Mouse (Mus musculus) c-Kit-positive CD71-negative TER-119-negative erythroid progenitor cells, embryonic 14.5 days (primary cell): Measurements from ENCODE around the gene Klhdc4.

Experiments
- DNase-seq: peaks from one replicate; pipeline ENCODE4 v3.0.0-alpha.2; 2013; ENCODE audit warnings: low read depth

The Klhdc4 gene

DNA sequence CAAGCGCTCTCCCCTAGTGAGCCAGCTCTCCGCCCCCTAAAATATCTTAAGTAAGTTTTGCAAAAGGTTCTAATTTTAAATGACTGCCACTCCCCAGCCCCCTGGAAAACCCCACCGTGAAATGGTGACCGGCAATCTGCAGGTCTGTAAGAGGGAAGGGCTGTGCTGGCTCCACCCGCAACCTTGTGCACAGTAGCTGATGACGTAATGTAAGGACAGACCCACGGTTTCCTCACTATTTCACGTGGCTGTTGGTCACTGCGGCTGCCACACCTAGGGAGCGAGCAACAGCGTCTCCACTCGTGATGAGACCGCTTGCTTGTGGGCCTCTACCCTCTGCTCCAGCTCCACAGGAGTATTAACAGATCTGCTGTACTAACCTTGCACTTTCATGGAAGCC is 23.2 kb downstream of the Klhdc4 start:
- no peak for DNase-seq

GRCm38 (mm10) chr8:121804829-121805228 is 24.5 kb downstream of the Klhdc4 start:
- no peak for DNase-seq

- DNase-seq, result no peak
Measured at GRCm38 (mm10) chr8:121798401-121798800, 31.0 kb downstream of the Klhdc4 start.

GRCm38 (mm10) chr8:121796406-121796805 is 33.0 kb downstream of the Klhdc4 start:
- no peak for DNase-seq

DNA sequence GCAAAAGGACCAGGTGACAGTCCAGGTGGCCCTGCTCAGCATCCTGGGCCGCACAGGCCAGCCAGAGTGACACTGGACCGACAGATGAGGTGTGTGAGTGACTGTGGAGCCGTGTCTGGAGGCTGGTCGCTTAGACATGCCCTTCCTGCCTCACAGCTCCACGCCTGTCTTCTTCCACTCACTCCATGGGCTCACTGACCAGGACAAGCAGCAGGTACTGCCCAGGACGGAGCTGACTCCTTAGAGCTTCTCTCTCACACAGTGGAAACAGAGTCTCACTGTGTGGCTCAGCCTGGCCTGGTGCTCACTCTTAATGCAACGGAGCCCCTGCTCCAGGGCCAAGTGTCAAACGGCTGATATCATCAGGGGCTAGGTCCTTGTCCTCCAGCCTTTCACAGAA is 33.9 kb downstream of the Klhdc4 start:
- no peak for DNase-seq

DNA sequence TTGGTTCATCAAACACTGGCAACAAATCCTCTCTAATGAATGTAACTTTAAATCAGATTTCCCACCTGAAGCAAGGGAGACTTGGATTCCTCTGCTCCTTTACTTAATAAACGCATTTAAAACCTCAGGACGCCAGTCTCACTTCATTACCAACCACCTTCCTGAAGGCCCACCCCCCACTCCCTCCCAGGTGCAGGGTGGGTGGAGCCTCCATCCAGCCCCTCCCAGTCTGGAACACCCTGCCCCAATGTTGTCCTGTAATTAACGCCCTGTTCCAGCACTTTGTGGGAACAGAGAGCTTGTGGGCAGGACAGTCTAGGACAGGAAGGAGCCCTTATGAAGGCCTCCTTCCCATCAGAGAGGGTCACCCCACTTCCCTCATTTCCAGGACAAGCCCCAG is 35.2 kb downstream of the Klhdc4 start:
- DNase-seq, result no peak

DNA sequence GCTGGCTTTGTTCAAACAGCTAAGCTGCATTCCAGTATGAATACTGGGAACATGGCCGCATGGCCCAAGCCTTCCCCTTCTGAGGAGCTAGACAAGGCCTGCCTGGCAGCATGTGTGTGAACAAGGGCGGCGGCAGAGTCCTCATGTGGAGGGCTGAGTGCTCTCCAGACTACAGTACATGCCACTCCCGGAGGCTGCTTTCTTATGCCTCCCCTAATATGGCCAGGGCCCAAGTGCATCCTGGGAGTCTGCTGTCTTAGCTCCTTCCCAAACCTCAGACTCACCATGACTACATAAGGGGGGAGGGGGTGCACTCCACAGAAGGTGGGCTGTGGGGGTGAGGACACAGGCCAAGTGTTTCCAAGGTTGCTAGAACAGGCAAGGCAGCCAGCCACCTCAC is 36.7 kb downstream of the Klhdc4 start:
- DNase-seq, result no peak

DNA sequence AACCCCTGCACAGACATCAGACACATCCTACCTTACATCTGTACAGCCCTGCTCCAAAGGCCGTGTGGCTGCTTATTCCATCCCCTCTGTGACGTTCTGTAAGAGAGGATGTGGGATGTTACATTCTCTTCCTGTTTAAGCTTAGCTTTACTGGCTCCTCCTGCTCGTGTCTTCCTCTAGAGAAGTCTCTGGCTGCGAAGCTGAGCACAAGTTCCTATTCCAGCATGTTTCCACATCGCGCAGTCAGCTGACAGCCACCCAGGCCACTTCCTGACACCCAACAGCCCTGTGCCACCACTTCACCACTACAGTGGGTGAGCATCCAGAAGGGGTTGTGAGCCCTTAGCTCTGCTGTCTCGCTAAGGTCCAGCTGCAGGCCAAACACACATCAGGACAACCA is 37.2 kb downstream of the Klhdc4 start:
- no peak for DNase-seq

GRCm38 (mm10) chr8:121788786-121789185 is 40.6 kb downstream of the Klhdc4 start:
- DNase-seq, result no peak

GRCm38 (mm10) chr8:121786542-121786941 is 42.8 kb downstream of the Klhdc4 start:
- DNase-seq, result no peak

DNA sequence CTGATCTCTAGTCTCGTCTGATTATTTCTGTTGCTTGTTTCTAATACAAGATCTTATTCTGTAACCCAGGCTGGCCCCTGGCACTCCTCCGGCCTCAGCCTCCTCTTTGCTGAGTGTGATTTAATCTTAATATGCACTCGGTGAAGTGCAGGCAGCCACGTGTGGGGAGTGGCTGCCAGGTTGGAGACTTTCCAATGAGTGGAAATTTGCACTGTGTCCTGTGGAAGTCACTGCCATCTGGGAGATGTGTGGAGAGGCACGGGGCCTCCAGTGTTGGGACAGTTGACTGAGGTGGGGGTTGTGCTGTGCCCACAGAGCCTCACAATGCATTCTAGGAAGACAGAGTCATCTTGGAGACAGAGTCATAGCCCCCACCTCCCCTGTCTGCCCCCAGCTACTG is 46.9 kb downstream of the Klhdc4 start:
- DNase-seq, result no peak

- DNase-seq, result no peak
Measured at GRCm38 (mm10) chr8:121773876-121774275, 55.5 kb downstream of the Klhdc4 start.

DNA sequence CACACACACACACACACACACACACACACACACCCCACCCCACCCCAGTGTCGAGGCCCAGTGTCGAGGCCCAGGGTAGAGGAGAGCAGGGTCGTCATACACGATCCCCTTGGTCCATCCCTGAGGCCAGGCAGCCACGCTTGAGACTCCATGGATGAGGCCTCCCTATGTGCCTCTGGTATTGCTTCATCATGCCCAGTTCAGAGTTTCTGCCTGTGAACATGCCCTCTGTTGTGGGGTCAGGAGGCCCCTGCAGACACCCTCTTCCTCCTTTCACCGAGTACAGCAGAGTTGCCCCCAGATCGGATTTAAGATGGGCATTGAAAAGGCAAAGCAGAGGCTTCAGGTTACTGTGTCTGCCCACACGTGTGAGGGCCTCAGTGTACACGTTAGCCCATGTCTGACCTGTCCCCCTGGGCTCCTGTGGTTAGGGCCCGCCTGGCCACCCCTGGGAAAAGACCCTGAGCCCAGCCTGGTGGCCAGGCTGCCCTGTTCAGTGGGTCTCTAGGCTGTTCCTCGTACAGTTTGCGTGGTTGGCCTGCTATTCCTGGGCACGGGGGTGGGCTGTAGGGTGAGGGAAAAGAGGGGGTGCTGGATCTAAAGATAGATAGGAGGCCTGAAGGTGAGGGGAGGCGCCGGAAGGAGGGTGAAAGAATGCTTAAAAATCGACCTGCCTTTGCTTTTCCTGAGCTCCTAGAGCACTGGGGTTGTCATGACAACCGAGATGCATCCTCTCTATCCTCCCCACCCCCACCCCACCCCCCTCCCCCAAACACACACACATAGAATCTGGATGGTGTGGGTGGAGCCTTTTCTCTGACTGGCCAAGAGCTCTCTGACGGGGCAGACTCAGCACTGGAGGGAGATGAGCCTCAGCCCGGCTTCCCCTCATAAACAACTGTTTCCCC is 58.3 kb downstream of the Klhdc4 start:
- no peak for DNase-seq

GRCm38 (mm10) chr8:121769621-121770020 is 59.7 kb downstream of the Klhdc4 start:
- no peak for DNase-seq

DNA sequence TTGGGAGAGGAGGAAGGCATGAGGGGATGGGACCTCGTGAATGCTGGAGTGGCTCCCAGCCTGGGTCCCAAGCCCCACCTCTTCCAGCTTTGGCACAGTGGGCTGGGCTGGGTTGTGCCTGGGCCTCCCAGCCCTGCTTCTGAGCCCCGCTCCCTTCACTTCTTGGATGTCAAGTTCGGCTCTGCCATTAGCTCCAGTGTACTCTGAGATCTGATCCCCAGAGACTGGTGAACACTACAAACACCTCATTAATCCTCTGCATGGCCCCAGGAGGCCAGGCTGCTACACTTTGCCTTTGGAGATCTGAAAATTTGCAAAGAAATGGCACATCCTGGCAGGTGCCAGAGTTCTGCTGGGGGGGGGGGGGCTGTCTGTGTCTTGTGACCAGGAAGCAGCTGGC is 60.3 kb downstream of the Klhdc4 start:
- no peak for DNase-seq

GRCm38 (mm10) chr8:121765594-121766138 is 63.7 kb downstream of the Klhdc4 start:
- DNase-seq, result no peak

DNA sequence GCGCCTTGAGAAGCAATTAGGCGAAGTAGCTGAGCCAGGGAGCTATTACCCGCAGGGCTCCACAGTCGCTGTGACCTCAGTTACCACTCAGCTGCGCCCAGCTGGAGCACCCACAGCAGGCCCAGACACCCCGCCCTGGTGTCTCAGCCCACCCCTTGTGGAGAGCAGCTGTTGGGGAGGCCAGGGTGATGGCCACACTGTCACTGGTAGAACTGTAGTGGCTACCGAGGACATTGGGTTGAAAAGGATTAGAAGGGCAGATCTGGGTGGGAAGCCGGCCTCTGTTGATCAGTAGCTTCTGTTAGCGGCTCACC is 65.7 kb downstream of the Klhdc4 start:
- no peak for DNase-seq

- DNase-seq, result no peak
Measured at GRCm38 (mm10) chr8:121762999-121763699, 66.2 kb downstream of the Klhdc4 start.

- peak; percentile 61 for DNase-seq
Measured at GRCm38 (mm10) chr8:121761480-121761879, 67.9 kb downstream of the Klhdc4 start.

DNA sequence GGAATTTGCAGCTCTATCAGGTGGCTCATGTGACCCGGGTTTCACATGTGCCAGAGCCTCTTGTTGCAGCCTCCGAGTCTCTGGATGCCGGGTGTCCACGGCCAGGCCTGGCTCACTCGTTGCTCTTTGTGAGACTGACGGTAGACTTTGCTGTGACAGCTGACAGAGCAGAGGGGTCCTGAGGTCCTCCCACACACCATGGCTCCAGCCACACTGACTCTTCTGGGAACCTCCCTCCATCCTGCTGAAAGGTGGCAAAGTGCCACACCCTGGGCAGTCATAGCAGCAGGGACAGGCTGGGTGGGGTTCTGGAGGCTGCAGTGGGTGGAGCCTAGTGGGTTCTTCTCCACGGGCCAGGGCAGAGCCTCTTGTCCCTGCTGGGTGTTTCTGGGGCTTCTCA is 68.9 kb downstream of the Klhdc4 start:
- DNase-seq, result no peak

- DNase-seq, result no peak
Measured at GRCm38 (mm10) chr8:121758470-121758869, 70.9 kb downstream of the Klhdc4 start.

- DNase-seq, result peak; percentile 75
Measured at GRCm38 (mm10) chr8:121751407-121751806, 78.0 kb downstream of the Klhdc4 start.

- no peak for DNase-seq
Measured at GRCm38 (mm10) chr8:121750512-121750911, 78.9 kb downstream of the Klhdc4 start.
